Mouse (Mus musculus) limb, embryonic 14.5 days (tissue): ENCODE measurements around the gene Card19. TPM values are rescaled to one million over a fixed set of nuclear protein-coding genes. Genes with fewer than 3 reads are reported as not detected.
A peak's percentile ranks its signal among the peaks of the same experiment; 100 is the strongest.

Experiments
- ATAC-seq: fragments of 200-750 bp; cut with Nextera tagmentation; 2 replicates; pipeline ENCODE4 v1.8.0; 2017; ENCODE audit warnings: low read depth, moderate number of reproducible peaks, moderate TSS enrichment; ENCODE audit not compliant: low FRiP score
- DNase-seq: peaks from one replicate; pipeline ENCODE4 v3.0.0-alpha.2; 2015; ENCODE audit warnings: low spot score
- H3K27ac ChIP-seq: fragments of 300-500 bp; sonication (generic); replicated peaks from 2 replicates; pipeline ENCODE4 v1.5.1; 2014; ENCODE audit warnings: low read depth, mild to moderate bottlenecking, low read length, moderate library complexity, mixed read lengths
- H3K27me3 ChIP-seq: fragments of 300-500 bp; sonication (generic); 2 replicates; pipeline ENCODE4 v1.6.1; 2014; ENCODE audit warnings: low read length, mixed read lengths; ENCODE audit not compliant: control insufficient read depth, insufficient read depth
- H3K36me3 ChIP-seq: fragments of 300-500 bp; sonication (generic); 2 replicates; pipeline ENCODE4 v1.6.1; 2014; ENCODE audit warnings: mild to moderate bottlenecking, low read length, moderate library complexity, mixed read lengths; ENCODE audit not compliant: control insufficient read depth, insufficient read depth
- H3K4me1 ChIP-seq: fragments of 300-500 bp; sonication (generic); 2 replicates; pipeline ENCODE4 v1.6.1; 2014; ENCODE audit warnings: antibody characterized with exemption, low read length, mixed read lengths; ENCODE audit not compliant: control insufficient read depth, insufficient read depth
- H3K4me2 ChIP-seq: fragments of 300-500 bp; sonication (generic); replicated peaks from 2 replicates; pipeline ENCODE4 v1.6.1; 2014; ENCODE audit warnings: low read depth, mild to moderate bottlenecking, low read length, moderate library complexity; ENCODE audit not compliant: severe bottlenecking
- H3K4me3 ChIP-seq: fragments of 300-500 bp; sonication (generic); replicated peaks from 2 replicates; pipeline ENCODE4 v1.5.1; 2014; ENCODE audit warnings: low read length
- H3K9ac ChIP-seq: fragments of 300-500 bp; sonication (generic); 2 replicates; pipeline ENCODE4 v1.6.1; 2014; ENCODE audit warnings: mild to moderate bottlenecking, low read depth, low read length, moderate library complexity; ENCODE audit not compliant: severe bottlenecking
- H3K9me3 ChIP-seq: fragments of 300-500 bp; sonication (generic); 2 replicates; pipeline ENCODE4 v1.6.1; 2016; ENCODE audit warnings: low read length; ENCODE audit not compliant: control insufficient read depth
- POLR2A ChIP-seq: fragments of 200-500 bp; IDR thresholded peaks from 2 replicates; pipeline ENCODE4 v1.8.0; 2012; ENCODE audit warnings: inconsistent platforms, mild to moderate bottlenecking, moderate library complexity, borderline replicate concordance; ENCODE audit not compliant: insufficient read depth, insufficient read length; ENCODE audit errors: extremely low read depth
- WGBS: fragments of 180-500 bp; shearing (Covaris S2); extraction: QIAGEN DNeasy Blood & Tissue Kit; methylation state at CpG from one replicate; pipeline ENCODE4 v1.1.7; 2014; 5-methylcytosine and 5-hydroxymethylcytosine counted together
- polyA plus RNA-seq, 2 experiments: library from polyadenylated mRNA; depleted of rRNA in 1 of 2; stranded (reverse) in 1 of 2; unstranded in 1 of 2; fragments of >200 nt; fragmentation: Nextera tagmentation in 1 of 2; extraction: Ambion mirVana in 1 of 2; gene quantifications; 2 replicates each; pipeline versions ENCODE4 v1.2.1 to v1.2.3; 2012 to 2014

Card19 gene
- polyA plus RNA-seq, 2 experiments: 67.1 to 71.3 TPM

- H3K4me2 ChIP-seq: no peak overlapping the region
- 82% methylated on average over 7 of the region's 7 CpGs for WGBS
- no peak for DNase-seq
Observed at GRCm38 (mm10) chr13:49190876-49191672, 24.8 kb downstream of the Card19 start.

GRCm38 (mm10) chr13:49189970-49190870 is 25.6 kb downstream of the Card19 start:
- H3K4me2 ChIP-seq: no peak overlapping the region
- WGBS: 75% methylated on average over 12 of the region's 12 CpGs
- H3K4me3 ChIP-seq: no peak overlapping the region
- H3K4me1 ChIP-seq: peaks cover 28% of the 10 kb centered on the region
- H3K27ac ChIP-seq: no peak overlapping the region
- H3K36me3 ChIP-seq: peaks cover under 1% of the 10 kb centered on the region; the same call in 1 of the 2 replicates
- H3K9me3 ChIP-seq: no peaks in the 10 kb centered on the region
- DNase-seq: no peak
- ATAC-seq: no peak
- no peak overlapping the region for H3K9ac ChIP-seq
- TF ChIP-seq POLR2A: no peak
- no peaks in the 10 kb centered on the region for H3K27me3 ChIP-seq

More at GRCm38 (mm10) chr13:49190876-49191672, 24.8 kb downstream of the Card19 start:
- Histone ChIP-seq H3K9me3 (no peaks in the 10 kb centered on the region), H3K4me1 (peaks cover 28% of the 10 kb centered on the region), H3K27ac (no peak overlapping the region), H3K36me3 (peaks cover 8% of the 10 kb centered on the region), H3K4me3 (no peak overlapping the region), H3K9ac (peak overlapping the region; percentile 12; the same call in 1 of the 2 replicates), H3K27me3 (no peaks in the 10 kb centered on the region)
- no peak for ATAC-seq
- TF ChIP-seq POLR2A: no peak

GRCm38 (mm10) chr13:49188966-49189360 is 26.9 kb downstream of the Card19 start:
- Histone ChIP-seq H3K36me3 (no peaks in the 10 kb centered on the region), H3K9ac (no peak overlapping the region), H3K27ac (no peak overlapping the region), H3K9me3 (no peaks in the 10 kb centered on the region), H3K27me3 (no peaks in the 10 kb centered on the region), H3K4me3 (no peak overlapping the region), H3K4me1 (peaks cover 28% of the 10 kb centered on the region), H3K4me2 (peak overlapping the region; percentile 99; the same call in 1 of the 2 replicates)
- no peak for TF ChIP-seq POLR2A
- WGBS: 47% methylated on average over 1 of the region's 2 CpGs
- ATAC-seq (no peak), DNase-seq (no peak)

GRCm38 (mm10) chr13:49188219-49188965 is 27.4 kb downstream of the Card19 start:
- no peak for ATAC-seq

More at GRCm38 (mm10) chr13:49188219-49188965, 27.4 kb downstream of the Card19 start:
- H3K27ac ChIP-seq: no peak overlapping the region
- no peak for TF ChIP-seq POLR2A
- H3K27me3 ChIP-seq: no peaks in the 10 kb centered on the region
- no peaks in the 10 kb centered on the region for H3K36me3 ChIP-seq
- H3K9ac ChIP-seq: peak overlapping the region; percentile 67
- no peaks in the 10 kb centered on the region for H3K9me3 ChIP-seq
- peaks cover 28% of the 10 kb centered on the region for H3K4me1 ChIP-seq
- DNase-seq: peak; percentile 7
- WGBS: 17% methylated on average over 11 of the region's 15 CpGs
- peak overlapping the region; percentile 99 for H3K4me2 ChIP-seq
- peak overlapping the region; percentile 84 for H3K4me3 ChIP-seq
